Mouse (Mus musculus) layer of hippocampus, adult 8-10 months (tissue): ENCODE data around the gene Jmjd4. TPM values are rescaled to one million over a fixed set of nuclear protein-coding genes. Genes with fewer than 3 reads are reported as not detected.
A peak's percentile ranks its signal among the peaks of the same experiment; 100 is the strongest.

Experiments
- DNase-seq, 2 experiments: peaks; one replicate each; pipeline ENCODE4 v3.0.0; 2022; ENCODE audit warnings: low spot score in 2 of 2
- total RNA-seq, 4 experiments: library from RNA; stranded (reverse); gene quantifications; 2 replicates each; pipeline ENCODE4 v1.2.4; 2022

Jmjd4 gene
- total RNA-seq: 10 to 100 TPM; 24.0 to 27.8 (median 26.7) TPM

DNA sequence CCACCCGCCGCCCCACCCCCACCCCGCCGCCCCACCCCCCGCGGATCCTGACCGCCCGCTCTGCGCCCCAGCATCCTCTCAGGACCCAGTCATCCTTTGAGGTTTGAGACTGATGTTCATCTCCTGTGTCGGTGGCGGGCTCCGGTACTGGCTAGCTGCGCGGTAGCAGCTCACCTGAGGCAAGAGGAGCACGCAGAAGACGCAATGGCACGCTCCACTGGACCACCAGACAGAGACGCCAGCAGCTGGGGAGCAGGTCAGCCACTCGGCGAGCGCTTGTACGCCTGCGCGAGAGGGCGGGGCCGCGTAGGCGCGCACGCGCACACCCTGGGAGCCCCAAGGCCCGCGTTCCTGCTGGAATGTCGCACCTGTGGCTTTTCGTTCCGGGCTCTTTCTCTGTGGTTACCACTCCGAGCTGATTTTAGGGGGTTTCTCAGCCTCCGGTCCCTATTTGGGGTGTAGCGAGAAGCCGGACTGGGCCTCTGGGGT, at the start of gene Jmjd4:
Gene Jmjd4 (plus strand): TSS at position 305 of the 489 bp plus-strand sequence.
- DNase-seq: peak; percentile 86 to 93

DNA sequence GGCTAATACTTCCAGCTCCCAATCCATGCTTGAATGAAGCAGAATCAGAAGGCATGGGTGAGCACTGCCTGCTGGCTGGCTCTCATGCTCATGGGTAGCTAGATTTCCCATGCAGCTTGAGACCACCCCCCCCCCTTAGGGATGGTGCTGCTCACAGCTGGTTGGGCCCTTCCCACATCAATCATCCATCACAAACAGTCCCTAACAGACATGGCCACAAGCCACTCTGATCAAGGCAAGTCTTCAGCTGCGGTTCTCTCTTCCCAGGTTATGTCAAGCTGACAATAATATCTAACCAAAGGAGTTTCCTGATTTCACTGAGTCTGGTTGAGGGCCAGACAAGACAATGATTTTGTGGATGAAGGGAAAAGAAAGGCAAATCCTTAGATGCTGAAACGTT, 49.0 kb upstream of the Jmjd4 start:
- DNase-seq: no peak

DNA sequence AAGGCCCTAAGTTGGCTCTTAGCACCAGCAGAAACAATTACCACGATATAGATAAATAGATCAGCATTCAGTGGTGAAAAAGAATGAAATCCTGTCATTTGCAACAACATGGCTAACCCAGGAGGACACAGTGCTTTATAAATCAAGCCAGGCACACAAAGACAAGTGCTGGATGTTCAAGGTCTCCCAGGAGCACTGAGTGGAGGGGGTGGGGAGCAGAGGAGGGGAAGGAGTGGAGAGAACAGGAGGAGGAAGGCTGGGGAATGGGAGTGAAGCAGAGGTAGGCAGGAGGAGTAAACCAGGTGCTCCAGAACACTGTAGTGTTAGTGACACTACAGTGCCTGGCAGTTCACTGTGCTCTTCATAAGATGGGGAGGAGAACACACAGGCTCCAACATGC, 44.1 kb upstream of the Jmjd4 start:
- DNase-seq: no peak

DNA sequence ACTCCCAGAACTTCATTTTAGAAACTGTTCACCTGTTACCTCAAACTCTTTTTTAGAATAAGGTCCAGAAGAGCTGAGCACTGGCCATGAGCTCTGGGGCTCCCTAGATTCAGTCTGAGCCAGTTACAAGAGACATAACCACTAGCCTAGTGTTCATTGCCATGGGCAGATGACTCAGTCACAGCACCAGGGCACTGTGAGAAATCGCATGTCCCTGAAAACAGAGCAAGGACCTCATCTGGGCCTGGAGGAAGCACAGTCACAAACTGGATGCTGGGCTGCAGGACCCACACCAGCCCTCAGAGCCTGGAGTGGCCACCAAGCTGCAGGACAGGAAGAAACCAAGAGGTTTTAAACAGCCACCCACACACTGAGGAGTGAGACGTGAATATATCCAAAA, 39.0 kb upstream of the Jmjd4 start:
- no peak for DNase-seq

DNA sequence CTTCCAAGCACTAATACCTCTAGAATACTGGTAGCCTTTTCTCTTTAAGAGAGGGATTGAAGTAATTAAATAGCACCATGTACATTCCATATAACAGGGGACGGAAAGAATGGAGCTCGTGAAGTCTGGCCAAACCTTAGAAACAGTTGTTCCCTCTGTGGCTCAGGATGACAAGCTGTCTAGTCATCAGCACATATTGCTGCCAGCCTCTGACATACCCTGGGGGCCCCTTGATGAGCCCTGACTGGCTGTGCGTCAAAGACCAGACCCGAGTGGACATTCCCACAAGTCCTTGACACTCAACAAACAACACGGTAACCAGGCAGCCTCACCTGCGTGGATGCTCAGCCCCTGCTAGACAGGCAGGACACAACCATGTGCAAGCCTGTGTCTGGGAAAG, 37.8 kb upstream of the Jmjd4 start:
- DNase-seq: no peak

DNA sequence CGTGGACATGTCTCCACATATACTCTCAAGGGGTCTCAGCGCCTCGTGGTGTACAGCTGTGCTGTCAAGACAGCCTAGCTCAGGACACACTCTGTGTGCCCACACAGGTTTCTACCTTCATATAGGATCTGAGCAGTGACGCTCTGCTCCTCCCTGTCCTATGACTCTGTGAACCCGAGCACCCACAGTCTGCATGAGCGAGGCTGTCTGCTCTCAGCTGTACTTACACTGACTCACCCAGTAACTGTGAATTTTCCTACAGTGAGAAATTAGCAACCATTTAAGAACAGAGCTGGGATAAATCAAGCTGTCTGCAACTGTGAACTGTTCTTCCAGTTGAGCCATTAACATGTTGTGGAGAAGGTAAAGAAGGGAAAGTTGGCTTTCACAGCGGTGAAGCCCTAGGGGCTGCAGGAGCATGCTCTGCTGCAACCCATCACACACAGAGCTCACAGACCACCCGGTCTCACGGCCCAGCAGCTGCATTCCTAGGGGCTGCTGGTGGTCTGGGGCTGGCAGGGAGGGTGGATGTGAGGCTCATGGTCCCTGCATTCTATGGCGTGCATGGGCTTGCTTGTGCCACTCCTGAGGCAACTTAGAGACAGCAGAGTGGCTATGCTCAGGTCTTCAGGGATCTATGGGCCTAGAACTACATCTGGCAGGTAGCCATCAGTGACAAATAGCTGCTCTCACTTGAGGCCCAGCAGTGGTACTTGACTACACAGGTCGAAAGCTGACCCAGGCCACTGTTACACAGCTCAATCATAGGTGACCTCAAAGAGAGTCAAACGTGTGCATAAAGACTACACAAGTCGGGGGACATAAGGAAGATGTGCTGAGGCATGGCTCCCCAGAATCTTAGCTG, 36.6 kb upstream of the Jmjd4 start:
- DNase-seq: no peak

DNA sequence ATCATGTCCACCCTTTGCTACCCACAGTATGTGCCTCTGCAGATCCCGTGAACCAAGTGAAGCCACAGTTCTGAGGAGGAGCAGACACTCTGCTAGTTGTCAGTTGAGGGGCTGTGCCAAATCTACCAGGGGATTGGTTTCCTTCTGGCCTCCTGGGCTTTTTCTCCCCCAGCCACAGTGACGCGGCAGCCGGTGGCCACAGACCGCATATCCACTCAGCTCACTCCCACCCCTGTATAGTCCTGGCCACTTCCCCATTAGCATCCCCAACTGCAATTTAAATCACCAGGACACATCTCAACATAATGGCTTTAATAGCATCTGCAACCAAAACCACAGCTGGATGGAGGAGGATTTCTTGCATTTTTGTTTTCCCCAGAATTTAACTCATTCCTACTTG, 31.1 kb upstream of the Jmjd4 start:
- DNase-seq: no peak

DNA sequence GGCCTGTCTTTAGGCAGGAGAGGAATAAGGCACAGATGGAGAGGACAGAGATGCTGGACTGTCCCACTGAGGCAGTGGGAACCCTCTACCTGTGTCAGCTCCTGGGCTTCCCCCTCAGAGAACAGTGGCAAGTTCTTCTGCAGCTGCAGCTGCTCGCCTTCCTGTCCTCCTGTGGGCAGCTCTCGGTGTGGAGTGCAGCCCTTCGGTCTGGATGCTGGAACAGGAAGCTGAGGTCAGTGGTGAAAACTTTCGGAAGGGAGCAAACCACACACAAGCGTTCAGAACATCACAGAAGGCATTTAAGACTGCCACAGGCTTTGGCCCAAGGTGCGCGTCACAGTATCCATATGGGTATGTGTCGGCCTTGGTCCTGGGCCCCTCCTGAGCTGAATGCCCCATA, 28.4 kb upstream of the Jmjd4 start:
- no peak for DNase-seq

DNA sequence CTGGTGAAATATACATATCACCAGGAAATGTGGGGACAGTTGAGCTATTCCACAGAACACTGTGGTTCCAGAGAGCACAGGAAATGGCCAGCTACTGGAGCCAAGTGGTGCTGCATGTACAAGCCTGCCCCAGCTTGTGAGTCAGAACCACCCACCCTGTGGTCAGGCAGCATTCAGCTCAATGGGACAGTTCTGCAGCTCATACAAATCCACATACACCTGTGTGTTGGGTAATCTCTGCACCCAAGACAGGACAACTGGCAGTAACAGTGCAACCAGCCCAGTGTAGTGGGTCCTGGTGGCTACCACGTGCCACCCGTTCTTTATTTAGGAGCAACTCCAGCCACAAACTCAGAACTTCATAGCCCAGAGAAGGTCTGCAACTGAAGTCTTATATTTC, 27.9 kb upstream of the Jmjd4 start:
- no peak for DNase-seq

DNA sequence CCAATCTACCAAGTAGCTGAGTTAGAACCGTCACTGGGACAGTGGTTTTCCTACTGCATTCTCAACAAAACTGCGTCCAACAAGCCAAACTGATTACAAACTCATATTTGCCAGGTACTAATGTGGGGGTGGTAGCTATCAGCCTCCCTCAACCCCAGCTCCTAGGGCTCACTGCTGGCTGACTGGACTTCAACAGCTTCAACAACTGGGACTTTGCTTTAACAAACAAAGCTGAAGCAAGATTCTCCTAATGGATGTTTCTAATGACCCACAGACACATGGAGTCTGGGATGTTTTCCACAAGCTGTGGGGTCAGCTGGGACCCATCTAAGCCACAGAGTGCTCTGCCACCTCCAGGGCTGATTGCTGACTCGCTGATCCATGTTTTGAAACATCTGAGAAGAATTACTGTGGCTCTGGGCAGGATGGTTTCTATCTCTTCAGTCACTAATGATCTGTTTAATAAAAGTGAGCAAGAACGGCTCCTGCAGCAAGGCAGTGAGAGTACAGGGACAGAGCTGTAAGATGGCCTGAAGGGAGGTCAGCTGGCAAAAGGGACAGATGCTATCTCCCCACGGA, 26.7 kb upstream of the Jmjd4 start:
- no peak for DNase-seq

DNA sequence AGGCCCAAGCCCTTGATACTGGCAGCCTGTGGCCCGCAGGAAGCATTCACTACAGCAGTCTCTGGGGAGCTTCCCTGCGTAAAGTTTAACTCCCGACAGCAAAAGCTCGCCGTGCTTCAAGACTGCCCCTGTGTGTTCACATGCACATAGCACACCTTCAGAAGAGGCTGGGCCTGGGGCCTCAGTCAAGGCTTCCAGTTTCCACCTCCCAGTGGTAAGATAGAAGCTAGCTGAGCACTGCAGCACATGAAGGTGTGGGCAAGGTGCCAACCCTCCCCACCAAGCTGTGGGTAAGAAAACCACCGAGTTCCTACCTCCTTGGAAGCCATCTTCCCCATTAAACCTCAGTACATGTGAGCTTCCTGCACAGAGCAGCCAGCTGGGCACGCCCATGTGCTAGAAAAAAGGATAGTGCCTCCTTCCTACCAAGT, 24.2 kb upstream of the Jmjd4 start:
- DNase-seq: no peak

DNA sequence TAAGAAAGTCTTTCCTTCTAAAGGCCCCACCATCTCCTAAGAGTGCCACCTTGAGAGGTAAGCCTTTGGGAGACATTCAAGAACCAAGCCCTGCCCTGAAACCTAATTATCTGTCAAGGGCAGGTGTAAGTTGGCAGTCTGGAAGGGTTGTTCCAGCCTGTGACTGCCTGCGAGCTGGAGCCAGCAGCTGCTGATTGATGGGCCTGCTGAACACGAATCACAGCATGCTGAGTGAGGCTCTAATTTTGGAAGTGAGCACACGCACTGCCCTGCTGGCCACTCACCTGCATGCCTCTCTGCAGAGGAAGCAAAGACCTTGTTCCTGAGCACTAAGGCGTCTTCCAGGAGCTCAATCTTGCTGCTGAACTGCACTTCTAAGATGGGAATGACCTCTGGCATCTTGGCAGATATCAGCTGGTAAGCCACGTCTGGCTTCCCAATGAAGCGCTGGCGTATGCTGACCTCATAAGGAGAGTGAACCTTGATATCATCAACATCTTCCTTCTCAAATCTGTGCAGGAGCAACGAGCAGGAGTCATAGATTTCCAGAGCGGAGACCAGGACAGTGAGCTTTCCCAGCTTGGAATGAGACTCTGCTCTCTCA, 21.7 kb upstream of the Jmjd4 start:
- no peak for DNase-seq

DNA sequence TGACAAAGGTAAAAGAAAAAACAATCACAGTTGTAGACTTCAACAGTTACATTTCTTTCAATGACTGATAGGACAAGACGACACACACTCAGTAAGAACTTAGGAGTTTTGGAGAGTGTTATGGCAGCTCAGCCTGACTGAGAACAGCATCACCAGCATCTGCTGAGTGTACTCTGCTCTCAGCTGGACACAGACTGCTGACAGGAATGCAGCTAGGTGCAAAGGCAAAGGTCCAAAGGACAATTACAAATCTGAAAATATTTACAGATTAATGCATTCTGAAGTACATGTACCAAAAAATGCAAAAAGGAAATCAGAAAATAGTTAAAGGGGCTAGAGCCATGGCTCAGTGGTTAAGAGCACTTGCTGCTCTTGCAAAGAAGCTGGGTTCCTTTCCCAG, 19.9 kb upstream of the Jmjd4 start:
- no peak for DNase-seq

DNA sequence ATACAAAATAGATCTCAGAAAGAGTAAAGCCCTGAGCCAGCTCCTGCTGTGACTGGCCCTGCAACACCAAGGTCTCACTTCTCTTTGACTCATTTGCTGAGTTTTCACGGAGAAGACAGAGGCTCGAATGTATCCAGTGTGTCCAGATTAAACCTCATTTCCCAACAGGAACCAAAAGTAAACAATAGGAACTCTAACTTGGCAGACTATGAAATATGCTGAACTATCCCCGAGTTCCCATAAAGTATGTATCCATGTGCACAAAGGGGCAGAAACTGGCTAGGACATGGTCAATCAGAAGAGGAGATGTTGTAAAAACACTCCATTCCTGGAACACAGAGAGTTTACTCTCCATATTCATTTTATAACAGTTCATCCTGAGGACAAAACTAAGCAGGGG, 17.6 kb upstream of the Jmjd4 start:
- DNase-seq: no peak

DNA sequence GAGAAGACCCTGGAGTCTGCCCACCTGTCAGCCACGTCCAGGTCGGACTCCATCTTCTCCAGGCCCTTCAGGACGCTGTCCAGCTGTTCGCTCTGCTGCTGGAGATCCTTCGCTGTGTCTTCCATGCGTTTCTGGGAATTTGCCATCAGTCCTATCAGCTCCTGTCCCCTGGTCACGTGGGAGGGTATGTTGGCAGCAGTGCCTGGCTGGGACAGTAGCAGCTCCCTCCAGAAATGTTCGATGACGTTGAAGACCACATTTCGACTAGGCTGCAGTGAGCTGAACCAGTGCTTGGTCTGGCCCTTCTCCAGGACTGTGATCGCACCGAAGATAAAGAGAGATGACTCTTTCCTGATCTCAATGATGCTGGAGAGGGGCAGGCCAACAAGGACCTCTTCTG, 11.9 kb upstream of the Jmjd4 start:
- DNase-seq: no peak

DNA sequence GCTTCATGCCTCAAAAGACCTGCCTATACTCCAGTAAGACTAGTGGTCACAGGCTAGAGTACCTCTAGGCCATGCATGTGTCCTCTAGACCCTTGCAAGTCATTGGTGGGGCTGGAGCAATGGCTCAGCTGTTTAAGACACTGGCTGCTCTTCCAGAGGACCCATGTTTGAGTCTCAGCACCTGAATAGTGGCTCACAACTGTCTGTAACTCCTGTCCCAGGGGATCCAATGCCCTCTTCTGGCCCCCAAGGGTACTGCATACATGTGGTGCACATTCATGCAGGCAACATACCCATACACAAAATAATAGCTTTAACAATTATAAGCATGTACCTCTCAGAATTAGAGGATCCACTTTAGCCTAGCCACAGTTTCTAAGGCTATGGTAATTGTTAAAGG, 6.7 kb upstream of the Jmjd4 start:
- no peak for DNase-seq

DNA sequence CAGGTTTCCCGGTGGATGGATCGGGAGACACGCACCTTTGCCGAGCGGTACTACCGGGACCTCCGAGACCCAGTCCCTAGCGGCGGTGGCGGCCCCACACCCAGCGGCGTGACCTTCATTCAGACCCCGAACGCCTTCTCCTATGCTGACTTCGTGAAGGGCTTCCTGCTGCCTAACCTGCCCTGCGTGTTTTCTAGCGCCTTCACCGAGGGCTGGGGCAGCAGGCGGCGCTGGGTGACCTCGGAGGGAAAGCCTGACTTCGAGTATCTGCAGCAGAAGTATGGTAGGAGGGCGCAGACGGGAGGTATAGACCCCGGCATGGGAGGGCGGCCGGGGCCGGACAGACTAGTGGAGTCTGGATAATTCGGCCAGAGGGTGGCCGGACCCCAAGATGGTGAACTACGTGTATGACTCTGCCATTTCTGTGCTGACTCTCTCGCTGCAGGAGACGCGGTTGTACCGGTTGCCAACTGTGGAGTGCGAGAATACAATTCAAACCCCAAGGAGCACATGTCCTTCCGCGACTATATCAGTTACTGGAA, 456 bp downstream of the Jmjd4 start:
- no peak for DNase-seq

DNA sequence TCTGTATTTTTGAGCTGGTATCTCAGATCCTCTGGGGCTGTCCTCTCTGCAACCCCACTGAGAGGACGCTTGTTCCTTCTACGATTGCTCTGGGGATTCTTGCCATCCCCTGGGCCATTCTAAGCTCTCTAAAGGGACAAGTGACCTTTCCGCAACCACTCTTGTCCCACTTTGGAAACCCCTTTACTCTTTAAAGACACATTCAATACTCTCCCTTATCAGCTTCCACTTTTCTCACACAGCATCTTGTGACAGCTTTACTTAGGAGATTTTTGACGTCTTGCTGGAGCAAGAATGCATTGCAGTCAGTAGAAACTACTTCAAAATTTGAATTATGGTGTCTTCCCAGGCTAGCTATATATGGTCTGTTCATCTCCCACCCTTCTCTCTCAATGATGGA, 1.2 kb downstream of the Jmjd4 start, which contains the start of gene Snap47:
Gene Snap47 (minus strand): TSS at position 101 of the 400 bp plus-strand sequence.
- DNase-seq: no peak

DNA sequence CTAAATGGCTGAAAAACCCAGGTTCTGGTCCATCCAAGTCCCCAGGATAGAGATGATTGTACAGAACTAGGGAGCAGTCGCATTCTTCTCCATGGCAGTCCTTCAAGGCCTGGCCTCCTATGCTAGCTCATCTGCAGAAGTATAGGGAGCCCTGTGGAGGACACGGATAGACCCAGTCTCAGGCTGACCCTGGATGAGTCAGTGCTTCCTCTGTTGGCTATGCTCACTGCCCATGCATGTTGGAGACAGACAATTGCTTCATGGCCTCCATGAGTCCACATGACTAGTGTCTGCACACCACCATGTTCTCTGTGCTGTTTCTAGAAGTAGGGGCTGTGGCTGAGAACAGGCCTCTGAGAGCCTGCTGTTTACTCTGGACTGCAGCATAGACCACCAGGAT, 6.5 kb downstream of the Jmjd4 start:
- DNase-seq: no peak

DNA sequence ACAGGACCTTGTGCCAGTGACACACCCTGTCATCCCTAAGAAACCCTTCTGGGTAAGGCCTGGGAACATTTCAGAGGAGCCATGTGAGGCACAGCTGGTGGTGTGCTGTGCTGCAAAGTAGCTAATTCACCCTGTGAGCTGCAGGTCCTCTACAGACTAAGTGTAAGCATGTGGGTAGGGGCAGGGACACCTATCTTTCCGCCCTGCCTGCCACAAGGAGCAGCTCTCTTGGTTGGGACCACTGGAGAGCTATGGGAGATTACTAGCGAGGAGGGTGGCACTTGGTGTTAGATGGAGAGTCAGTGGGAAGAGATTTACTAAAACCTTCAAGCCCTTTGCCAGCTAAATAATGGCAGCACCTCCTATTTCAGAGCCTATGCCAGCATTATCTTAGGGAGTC, 7.0 kb downstream of the Jmjd4 start:
- DNase-seq: no peak

DNA sequence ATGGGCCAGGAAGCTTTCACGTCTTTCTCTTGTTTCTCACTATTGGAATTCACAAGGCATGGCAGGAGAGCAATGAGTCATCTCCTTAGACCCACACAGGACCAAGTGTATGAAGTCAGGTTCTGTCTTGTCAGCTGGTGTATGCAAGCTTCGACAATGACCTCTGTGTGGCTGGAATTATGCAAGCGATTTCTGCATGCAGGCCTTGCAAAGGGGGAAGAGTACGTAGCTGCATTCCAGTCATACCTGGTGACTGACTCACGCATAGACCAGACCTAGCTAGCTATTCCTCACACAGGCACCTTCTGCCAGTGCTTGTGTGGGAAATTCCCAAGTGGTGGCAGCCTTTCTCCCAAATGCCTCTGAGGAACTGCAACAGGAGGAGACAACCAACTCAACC, 9.1 kb downstream of the Jmjd4 start:
- DNase-seq: no peak

DNA sequence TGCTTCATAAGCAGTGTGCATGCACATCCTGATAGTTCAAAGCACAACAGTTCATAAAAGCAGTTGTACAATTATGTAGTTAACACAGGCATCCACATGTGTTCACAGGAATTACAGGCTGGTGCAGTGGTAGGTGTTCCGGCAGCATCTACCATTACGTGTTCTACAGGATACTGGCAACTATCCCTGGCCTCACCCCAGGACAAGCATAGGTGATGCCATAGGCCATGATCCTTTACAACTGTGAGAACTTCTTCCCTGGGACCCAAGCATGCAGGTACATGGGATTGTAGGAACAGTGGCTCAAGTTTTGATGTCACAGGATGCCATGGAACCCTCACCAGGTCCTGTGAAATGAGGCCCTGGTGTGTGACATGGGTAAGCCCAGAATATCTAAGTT, 10.6 kb downstream of the Jmjd4 start:
- DNase-seq: no peak
